ENCODE assay signal across 8 mouse cellular contexts in the genomic region with DNA sequence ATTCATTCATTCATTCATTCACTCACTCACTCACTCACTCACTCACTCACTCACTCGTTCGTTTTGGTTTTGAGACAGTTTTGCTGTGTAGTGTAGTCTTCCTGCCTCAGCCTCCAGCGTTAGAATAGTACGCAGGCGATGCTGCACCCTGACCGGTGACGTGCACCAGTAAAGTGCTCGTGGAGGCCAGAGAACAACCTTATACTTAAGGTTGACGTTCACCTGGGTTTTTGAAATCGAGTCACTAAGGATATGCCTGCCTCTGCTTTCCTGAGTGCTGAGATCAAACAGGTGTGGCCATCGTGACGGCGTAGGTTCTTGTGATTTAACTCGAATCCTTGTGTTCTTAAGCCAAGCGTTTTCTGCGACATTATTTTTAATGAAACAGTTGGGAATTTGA. TPM values are rescaled to one million over a fixed set of nuclear protein-coding genes. Genes with fewer than 3 reads are reported as not detected.
DNase-seq lines count a peak whose midpoint lies in the region; ATAC-seq and TF ChIP-seq lines count a peak whose summit lies in the region.

No protein-coding gene starts in this region.

- peak overlapping the region; percentile 35 to 88 for H3K4me3 ChIP-seq in heart, embryonic 14.5 days (ENCODE audit: control insufficient read depth in 1 of 2, insufficient read depth in 1 of 2, low read depth in 1 of 2, low read length in 2 of 2)
- H3K4me3 ChIP-seq in ES-E14 (ENCODE audit: insufficient read depth in 1 of 2, low read depth in 1 of 2, low read length in 2 of 2, poor library complexity in 1 of 2, severe bottlenecking in 1 of 2) = peak overlapping the region in 1 of 2 experiments; percentile 99; a peak in 2 of 4 replicates
- H3K4me3 ChIP-seq in forebrain, embryonic 11.5 days (ENCODE audit: low read depth, low read length) = peak overlapping the region; percentile 81
- peak overlapping the region; percentile 69 for H3K4me3 ChIP-seq in midbrain, embryonic 15.5 days

- H3K36me3 ChIP-seq in heart, embryonic 14.5 days (ENCODE audit: control insufficient read depth, insufficient read depth, low read length) = no peaks in the 10 kb centered on the region
- no peaks in the 10 kb centered on the region for H3K36me3 ChIP-seq in ES-E14 (ENCODE audit: control insufficient read depth, insufficient read depth, low read length, poor library complexity, severe bottlenecking)
- H3K36me3 ChIP-seq in forebrain, embryonic 11.5 days (ENCODE audit: control insufficient read depth, insufficient read depth, low read length) = no peaks in the 10 kb centered on the region
- H3K36me3 ChIP-seq in midbrain, embryonic 15.5 days (replicated peaks) = no peaks in the 10 kb centered on the region; the same call in 1 of the 2 replicates

- peaks cover 0 to 9% of the 10 kb centered on the region in 2 experiments; a peak in 2 of 4 replicates for H3K4me1 ChIP-seq in heart, embryonic 14.5 days (ENCODE audit: control insufficient read depth in 2 of 2, insufficient read depth in 2 of 2, low read length in 2 of 2)
- peaks cover 0 to 5% of the 10 kb centered on the region in 2 experiments; a peak in 1 of 4 replicates for H3K4me1 ChIP-seq in ES-E14 (ENCODE audit: control insufficient read depth in 2 of 2, insufficient read depth in 2 of 2, low read length in 2 of 2, poor library complexity in 1 of 2)
- H3K4me1 ChIP-seq in forebrain, embryonic 11.5 days (replicated peaks; ENCODE audit: control insufficient read depth, insufficient read depth, low read length) = no peaks in the 10 kb centered on the region; the same call in 1 of the 2 replicates
- H3K4me1 ChIP-seq in midbrain, embryonic 15.5 days = peaks cover 13% of the 10 kb centered on the region

- H3K9me3 ChIP-seq in heart, embryonic 14.5 days (ENCODE audit: control insufficient read depth, low read length) = no peaks in the 10 kb centered on the region
- H3K9me3 ChIP-seq in ES-E14 (ENCODE audit: control insufficient read depth, insufficient read depth, low read depth, low read length) = no peaks in the 10 kb centered on the region
- H3K9me3 ChIP-seq in forebrain, embryonic 11.5 days (ENCODE audit: control insufficient read depth, low read length) = no peaks in the 10 kb centered on the region
- H3K9me3 ChIP-seq in midbrain, embryonic 15.5 days = no peaks in the 10 kb centered on the region

- 21% methylated on average over 16 of the region's 16 CpGs for WGBS in heart, embryonic 14.5 days
- 30% methylated on average over 16 of the region's 16 CpGs for WGBS in forebrain, embryonic 11.5 days
- 7% methylated on average over 16 of the region's 16 CpGs for WGBS in large intestine, adult 2 months
- 34% methylated on average over 16 of the region's 16 CpGs for WGBS in midbrain, embryonic 15.5 days

- no peak for DNase-seq in heart, adult 11 months
- no peak for DNase-seq in ES-E14 (ENCODE audit: low read depth, low spot score)
- no peak for DNase-seq in forebrain, embryonic 11.5 days (ENCODE audit: low spot score)
- peak; percentile 46 for DNase-seq in large intestine, adult 2 months (ENCODE audit: low read depth, low spot score)
- no peak for DNase-seq in left cerebral cortex, postnatal 14 days (ENCODE audit: low spot score in 2 of 2)
- no peak for DNase-seq in frontal cortex, postnatal 14 days (ENCODE audit: low spot score in 2 of 2)

- H3K4me2 ChIP-seq in heart, embryonic 14.5 days (ENCODE audit: low read length) = peak overlapping the region; percentile 71
- H3K4me2 ChIP-seq in forebrain, embryonic 11.5 days (ENCODE audit: low read depth, low read length, severe bottlenecking) = peak overlapping the region; percentile 59
- peak overlapping the region; percentile 64 for H3K4me2 ChIP-seq in midbrain, embryonic 15.5 days

- in situ Hi-C loops in ES-E14 (cut with MboI; ENCODE audit: low sequenced_read_pairs in 2 of 2, unreplicated experiment in 2 of 2) = no loop called here

- no peak; the same call in 1 of the 2 replicates for ATAC-seq in heart, embryonic 14.5 days (ENCODE audit: insufficient number of reproducible peaks, insufficient read depth, low FRiP score, low read depth)
- ATAC-seq in forebrain, embryonic 11.5 days (replicated peaks; ENCODE audit: low FRiP score) = peak; percentile 28; the same call in 1 of the 2 replicates
- peak; percentile 62 for ATAC-seq in midbrain, embryonic 15.5 days (replicated peaks)

- intact Hi-C loops in left cerebral cortex, postnatal 14 days (cut with DNase I) = no loop called here

- peak overlapping the region; percentile 13 to 64; a peak in 2 of 4 replicates for H3K27ac ChIP-seq in heart, embryonic 14.5 days (replicated peaks in 1 of 2; ENCODE audit: control insufficient read depth in 1 of 2, insufficient read depth in 1 of 2, low read depth in 2 of 2, low read length in 2 of 2)
- H3K27ac ChIP-seq in ES-E14 (ENCODE audit: insufficient read depth, low read depth, low read length, poor library complexity, severe bottlenecking) = no peak overlapping the region
- H3K27ac ChIP-seq in forebrain, embryonic 11.5 days (ENCODE audit: low read depth, low read length) = no peak overlapping the region
- H3K27ac ChIP-seq in midbrain, embryonic 15.5 days = peak overlapping the region; percentile 55

- H3K9ac ChIP-seq in heart, embryonic 14.5 days (ENCODE audit: low read length) = peak overlapping the region; percentile 71
- H3K9ac ChIP-seq in ES-E14 (ENCODE audit: insufficient read depth, low read depth, low read length, poor library complexity, severe bottlenecking) = peak overlapping the region; percentile 58; the same call in 1 of the 2 replicates
- peak overlapping the region; percentile 58 for H3K9ac ChIP-seq in forebrain, embryonic 11.5 days (ENCODE audit: low read length)
- peak overlapping the region; percentile 35; the same call in 1 of the 2 replicates for H3K9ac ChIP-seq in midbrain, embryonic 15.5 days

- no peaks in the 10 kb centered on the region for H3K27me3 ChIP-seq in heart, embryonic 14.5 days (ENCODE audit: control insufficient read depth, insufficient read depth, low read length)
- no peaks in the 10 kb centered on the region for H3K27me3 ChIP-seq in forebrain, embryonic 11.5 days (ENCODE audit: control insufficient read depth, insufficient read depth, low read length)
- no peaks in the 10 kb centered on the region for H3K27me3 ChIP-seq in midbrain, embryonic 15.5 days (replicated peaks)

TF ChIP-seq in ES-E14, 5 proteins besides CTCF, POLR2A, EP300 and RAD21:
- no peak for TF ChIP-seq MAFK (IDR thresholded peaks at IDR 0.05; ENCODE audit: insufficient read depth, low read depth, low read length)
- no peak for TF ChIP-seq CHD2 (IDR thresholded peaks at IDR 0.05; ENCODE audit: low read depth, low read length)
- TF ChIP-seq HCFC1 (IDR thresholded peaks at IDR 0.05; ENCODE audit: borderline replicate concordance, insufficient read depth, low read length) = no peak
- TF ChIP-seq ZNF384 (IDR thresholded peaks at IDR 0.05; ENCODE audit: low read depth, low read length) = no peak
- TF ChIP-seq ZC3H11A (IDR thresholded peaks at IDR 0.05; ENCODE audit: borderline replicate concordance, low read depth, low read length) = no peak

RNA-seq across cellular contexts. Expression of gene Slc30a6, which starts 0.6 kb away (rescaled TPM):
- 28.3 and 30.8 TPM in 2 replicates for polyA plus RNA-seq in heart, embryonic 14.5 days (2014; fragmentation: Nextera tagmentation; extraction: Ambion mirVana)
- 29.9 and 40.6 TPM in 2 replicates for total RNA-seq in ES-E14 (2012; rRNA removed)
- 30.6 and 32.1 TPM in 2 replicates for polyA plus RNA-seq in forebrain, embryonic 11.5 days (2014; fragmentation: Nextera tagmentation; extraction: Ambion mirVana)
- 25.9 and 33.0 TPM in 2 replicates for polyA plus RNA-seq in large intestine, adult 2 months (2012; rRNA removed)
- 32.3 and 33.0 TPM in 2 replicates for polyA plus RNA-seq in midbrain, embryonic 15.5 days (2015; fragmentation: Nextera tagmentation; extraction: Ambion mirVana)
- total RNA-seq in left cerebral cortex, postnatal 14 days (2021) = 10 to 100 TPM; 18.1 to 19.3 TPM

RNA-seq across cellular contexts. Expression of gene Spast, which starts 56.1 kb away (rescaled TPM):
- 20.1 and 21.4 TPM in 2 replicates for polyA plus RNA-seq in heart, embryonic 14.5 days (2014; fragmentation: Nextera tagmentation; extraction: Ambion mirVana)
- total RNA-seq in ES-E14 (2012; rRNA removed) = 39.0 and 48.8 TPM in 2 replicates
- 41.1 and 45.1 TPM in 2 replicates for polyA plus RNA-seq in forebrain, embryonic 11.5 days (2014; fragmentation: Nextera tagmentation; extraction: Ambion mirVana)
- 3.1 and 4.5 TPM in 2 replicates for polyA plus RNA-seq in large intestine, adult 2 months (2012; rRNA removed)
- 37.6 and 38.4 TPM in 2 replicates for polyA plus RNA-seq in midbrain, embryonic 15.5 days (2015; fragmentation: Nextera tagmentation; extraction: Ambion mirVana)
- total RNA-seq in left cerebral cortex, postnatal 14 days (2021) = 10 to 100 TPM; 61.4 to 70.0 TPM

Comparison
In these comparisons a context has a peak if more than half of its experiments do, and no peak if none do; other contexts are left out.
1. H3K27ac ChIP-seq: peak in heart, embryonic 14.5 days (2 of 2) and midbrain, embryonic 15.5 days (single experiment); none in ES-E14 (single experiment) and forebrain, embryonic 11.5 days (single experiment).
2. Peak in every context shown above with its lines, with median percentiles within 50 percentile points of each other: H3K4me2 ChIP-seq and H3K9ac ChIP-seq.